Mouse (Mus musculus): ENCODE measurements around the gene Cblc. TPM values are rescaled to one million over a fixed set of nuclear protein-coding genes. Genes with fewer than 3 reads are reported as not detected.

Gene Cblc
- polyA plus RNA-seq, 1 experiment from 2014 or later: 15.2 TPM

DNA sequence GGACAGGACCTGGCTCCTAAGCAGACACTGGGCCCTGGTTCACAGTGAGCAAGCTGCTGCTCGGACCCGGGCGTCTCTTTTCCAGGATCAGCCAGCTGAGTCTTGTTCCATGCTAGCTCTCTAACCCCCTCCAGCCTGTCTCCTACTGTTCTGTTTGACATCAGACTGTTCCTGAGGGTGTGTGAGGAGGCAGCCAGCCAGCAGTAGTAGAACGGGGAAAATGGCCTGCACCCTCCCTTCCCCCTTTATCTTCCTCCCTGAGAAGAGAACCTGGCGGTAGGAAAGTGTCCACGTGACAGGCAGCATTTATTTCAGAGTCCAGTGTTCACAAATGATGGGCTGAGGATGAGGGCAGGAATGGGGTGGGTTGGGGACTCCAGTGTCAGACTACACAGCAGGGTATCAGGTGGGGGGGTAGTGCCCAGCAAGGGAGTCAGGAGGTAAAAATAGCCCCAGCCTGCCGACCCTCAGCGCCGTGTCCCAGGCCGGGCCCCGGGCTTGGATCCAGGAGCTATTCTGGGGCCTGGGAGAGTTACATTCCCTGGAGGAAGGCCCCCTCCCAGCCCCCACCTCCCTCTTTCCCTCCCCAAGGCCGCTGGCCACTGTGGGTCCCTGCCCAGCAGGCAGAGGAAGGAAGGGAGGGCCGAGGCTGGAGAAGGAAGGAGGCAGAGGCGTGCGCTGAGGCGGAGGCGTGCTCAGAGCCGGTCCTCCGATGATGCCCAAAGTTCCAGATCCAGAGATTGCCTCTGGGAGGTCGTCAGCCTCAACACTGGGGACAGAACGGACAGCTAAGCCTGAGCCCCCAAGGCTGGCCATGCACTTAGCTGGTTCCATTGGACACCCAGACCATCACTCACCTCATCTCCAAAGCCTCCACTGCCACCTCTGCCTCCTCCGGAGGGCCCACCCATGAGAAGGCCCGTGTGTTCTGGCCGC is 40.5 kb downstream of the Cblc start:
- Histone ChIP-seq H3K4me2 (no peak overlapping the region), H3K27ac (peak overlapping the region; percentile 74), H3K4me1 (peaks cover 9% of the 10 kb centered on the region), H3K4me3 (no peak overlapping the region), H3K36me3 (peaks cover 26% of the 10 kb centered on the region), H3K9me3 (no peaks in the 10 kb centered on the region), H3K9ac (no peak overlapping the region), H3K27me3 (no peaks in the 10 kb centered on the region)
- 71% methylated on average over 23 of the region's 24 CpGs for WGBS
- peak; percentile 53 for ATAC-seq (ENCODE audit: insufficient number of reproducible peaks, low FRiP score, low TSS enrichment, low read depth)

DNA sequence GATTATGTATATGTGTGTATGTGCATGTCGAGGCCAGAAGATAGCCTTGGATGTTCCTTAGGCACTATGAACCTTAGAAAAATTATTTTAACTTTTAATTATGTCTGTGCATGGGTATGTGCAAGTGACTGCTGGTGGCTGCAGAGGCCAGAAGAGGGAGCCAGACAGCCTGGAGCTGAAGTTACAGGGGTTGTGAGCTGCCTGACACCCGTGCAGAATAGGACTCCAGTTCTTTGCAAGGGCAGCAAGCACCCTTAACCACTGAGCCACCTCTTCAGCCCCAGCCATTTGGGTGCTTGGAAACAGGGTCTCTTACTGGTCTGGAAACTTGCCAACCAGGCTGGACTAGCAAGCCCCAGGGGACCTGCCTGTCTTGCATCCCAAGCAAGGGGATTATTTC is 41.6 kb downstream of the Cblc start:
- WGBS: 76% methylated on average over 2 of the region's 2 CpGs

DNA sequence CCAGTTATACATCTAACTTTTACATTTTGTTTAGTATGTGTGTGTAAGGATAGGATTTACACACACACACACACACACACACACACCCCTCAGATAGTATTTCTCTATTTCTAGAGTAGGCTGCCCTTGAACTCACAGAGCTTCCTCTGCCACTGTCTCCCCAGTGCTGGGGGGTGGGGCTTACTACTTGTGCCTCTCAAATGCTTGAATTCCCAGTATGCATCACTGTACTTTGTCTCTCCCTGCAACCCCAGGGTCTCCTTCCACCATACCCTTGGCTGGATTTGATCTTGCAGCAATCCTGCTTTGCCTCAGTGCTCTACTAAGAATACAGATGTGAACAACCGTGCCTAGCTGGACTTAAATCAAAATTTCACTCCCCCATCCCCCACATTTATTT is 42.5 kb downstream of the Cblc start:
- H3K9me3 ChIP-seq: no peaks in the 10 kb centered on the region
- H3K27ac ChIP-seq: no peak overlapping the region
- no peaks in the 10 kb centered on the region for H3K27me3 ChIP-seq
- no peak overlapping the region for H3K9ac ChIP-seq
- no peak overlapping the region for H3K4me3 ChIP-seq
- H3K4me1 ChIP-seq: peaks cover 17% of the 10 kb centered on the region
- H3K4me2 ChIP-seq: no peak overlapping the region
- ATAC-seq (ENCODE audit: insufficient number of reproducible peaks, low FRiP score, low TSS enrichment, low read depth): no peak
- 72% methylated on average over 1 of the region's 1 CpGs for WGBS
- H3K36me3 ChIP-seq: peaks cover 15% of the 10 kb centered on the region; the same call in 1 of the 2 replicates

More for the DNA sequence above, 41.6 kb downstream of the Cblc start:
- peaks cover 14% of the 10 kb centered on the region for H3K4me1 ChIP-seq
- H3K27ac ChIP-seq: no peak overlapping the region
- H3K27me3 ChIP-seq: no peaks in the 10 kb centered on the region
- H3K9me3 ChIP-seq: no peaks in the 10 kb centered on the region
- H3K36me3 ChIP-seq: peaks cover 22% of the 10 kb centered on the region
- H3K9ac ChIP-seq: no peak overlapping the region
- H3K4me3 ChIP-seq: no peak overlapping the region
- no peak for ATAC-seq (ENCODE audit: insufficient number of reproducible peaks, low FRiP score, low TSS enrichment, low read depth)
- H3K4me2 ChIP-seq: no peak overlapping the region

GRCm38 (mm10) chr7:19753587-19753986 is 43.0 kb downstream of the Cblc start:
- no peaks in the 10 kb centered on the region for H3K27me3 ChIP-seq
- no peak overlapping the region for H3K27ac ChIP-seq
- H3K9me3 ChIP-seq: no peaks in the 10 kb centered on the region
- no peak overlapping the region for H3K4me3 ChIP-seq
- peaks cover 12% of the 10 kb centered on the region; the same call in 1 of the 2 replicates for H3K36me3 ChIP-seq
- no peak for ATAC-seq (ENCODE audit: insufficient number of reproducible peaks, low FRiP score, low TSS enrichment, low read depth)
- 71% methylated on average over 7 of the region's 7 CpGs for WGBS
- no peak overlapping the region for H3K4me2 ChIP-seq
- H3K9ac ChIP-seq: no peak overlapping the region
- H3K4me1 ChIP-seq: peaks cover 18% of the 10 kb centered on the region

DNA sequence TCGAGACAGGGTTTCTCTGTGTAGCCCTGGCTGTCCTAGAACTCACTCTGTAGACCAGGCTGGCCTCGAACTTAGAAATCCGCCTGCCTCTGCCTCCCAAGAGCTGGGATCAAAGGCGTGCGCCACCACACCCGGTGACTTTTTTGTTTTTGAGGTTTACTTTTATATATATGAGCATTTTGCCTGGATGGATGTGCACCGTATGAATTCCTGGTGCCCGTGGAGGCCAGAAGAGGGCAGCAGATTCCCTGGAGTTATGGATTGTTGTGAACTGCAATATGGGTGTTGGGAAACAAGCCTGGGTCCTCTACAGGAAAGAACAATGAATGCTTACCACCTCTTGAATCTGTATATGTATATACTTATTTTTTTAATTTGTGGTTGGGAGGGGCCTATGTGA is 44.0 kb downstream of the Cblc start:
- Histone ChIP-seq H3K4me3 (no peak overlapping the region), H3K27ac (no peak overlapping the region), H3K9ac (no peak overlapping the region), H3K4me2 (no peak overlapping the region), H3K4me1 (peaks cover 27% of the 10 kb centered on the region), H3K36me3 (peaks cover 4% of the 10 kb centered on the region; the same call in 1 of the 2 replicates), H3K9me3 (no peaks in the 10 kb centered on the region), H3K27me3 (no peaks in the 10 kb centered on the region)
- no peak for ATAC-seq (ENCODE audit: insufficient number of reproducible peaks, low FRiP score, low TSS enrichment, low read depth)
- WGBS: 76% methylated on average over 8 of the region's 8 CpGs

DNA sequence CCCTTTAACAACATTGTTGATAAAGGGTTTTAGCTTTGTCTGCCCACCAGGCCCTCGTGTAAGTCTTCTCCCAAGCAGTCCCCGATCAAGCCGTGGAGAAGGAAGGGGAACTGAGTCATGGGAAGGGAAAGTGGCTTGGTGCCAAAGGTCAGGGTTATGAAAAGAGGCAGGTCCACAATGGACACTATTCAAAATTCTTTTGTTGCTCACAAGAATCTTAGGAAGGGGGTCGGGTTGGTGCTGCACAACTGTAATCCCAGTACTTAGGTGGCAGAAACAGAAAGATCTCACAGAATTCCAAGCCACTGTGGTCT is 45.6 kb downstream of the Cblc start:
- H3K36me3 ChIP-seq: no peaks in the 10 kb centered on the region
- ATAC-seq (ENCODE audit: insufficient number of reproducible peaks, low FRiP score, low TSS enrichment, low read depth): no peak
- no peaks in the 10 kb centered on the region for H3K9me3 ChIP-seq
- WGBS: 56% methylated on average over 4 of the region's 4 CpGs
- no peak overlapping the region for H3K4me2 ChIP-seq
- H3K4me3 ChIP-seq: no peak overlapping the region
- H3K4me1 ChIP-seq: peaks cover 38% of the 10 kb centered on the region
- no peaks in the 10 kb centered on the region for H3K27me3 ChIP-seq
- no peak overlapping the region for H3K27ac ChIP-seq
- no peak overlapping the region for H3K9ac ChIP-seq

DNA sequence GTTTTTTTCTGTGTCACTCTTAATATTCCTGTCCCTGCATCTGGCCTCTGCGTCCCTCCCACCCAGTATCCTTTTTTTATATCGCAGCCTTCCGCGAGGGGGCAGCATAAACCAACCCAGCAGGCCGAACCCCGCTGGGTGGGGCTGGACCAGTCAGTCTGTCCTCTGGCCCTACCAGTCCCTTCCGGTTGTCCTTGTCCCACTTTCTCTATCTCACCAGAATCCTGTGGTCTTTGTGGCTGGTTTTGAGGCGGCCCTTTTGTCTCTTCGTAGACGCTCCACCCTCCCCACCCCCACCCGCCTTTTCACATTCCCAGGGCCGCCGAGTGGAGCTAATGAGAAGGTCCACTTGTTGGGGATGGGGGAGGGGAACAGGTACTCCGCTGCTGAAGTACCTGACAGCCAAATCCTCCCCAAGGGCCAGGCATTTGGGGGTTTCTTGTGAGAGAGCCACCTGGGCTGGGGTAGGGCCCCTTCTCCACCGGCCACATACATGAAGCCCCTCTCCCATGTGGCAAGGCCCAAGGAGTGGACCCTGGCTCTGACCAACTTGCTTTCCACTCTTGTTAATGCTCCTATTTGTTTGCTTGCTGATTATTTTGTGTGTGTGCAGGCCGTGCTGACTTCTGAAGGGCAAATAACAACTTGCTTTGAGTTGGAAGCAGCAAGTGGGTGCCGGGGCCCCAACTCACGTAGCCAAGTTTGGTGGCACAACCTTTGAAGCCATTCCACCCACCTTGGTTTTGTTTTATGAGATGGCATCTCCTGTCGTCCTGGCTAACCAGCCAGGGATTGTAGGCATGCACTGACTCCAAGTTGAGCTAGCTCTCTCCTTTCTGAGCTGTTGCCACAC is 46.2 kb downstream of the Cblc start, which contains the start of gene Nectin2:
TSS of gene Nectin2 (minus strand) at position 267 of the 853 bp plus-strand sequence.
- H3K36me3 ChIP-seq: no peaks in the 10 kb centered on the region
- H3K4me3 ChIP-seq: peak within 1 kb of the TSS; percentile 76
- peaks cover 38% of the 10 kb centered on the region for H3K4me1 ChIP-seq
- H3K9ac ChIP-seq: peak within 1 kb of the TSS; percentile 79
- H3K27ac ChIP-seq: peak within 1 kb of the TSS; percentile 94
- peak; percentile 78 for ATAC-seq (ENCODE audit: insufficient number of reproducible peaks, low FRiP score, low TSS enrichment, low read depth)
- WGBS: 18% methylated on average over 19 of the region's 19 CpGs
- no peaks in the 10 kb centered on the region for H3K9me3 ChIP-seq
- peak within 1 kb of the TSS; percentile 79 for H3K4me2 ChIP-seq
- H3K27me3 ChIP-seq: no peaks in the 10 kb centered on the region

- no peaks in the 10 kb centered on the region for H3K27me3 ChIP-seq
- peaks cover 46% of the 10 kb centered on the region for H3K4me1 ChIP-seq
- peak overlapping the region; percentile 79 for H3K4me2 ChIP-seq
- no peaks in the 10 kb centered on the region for H3K36me3 ChIP-seq
- H3K27ac ChIP-seq: peak overlapping the region; percentile 94
- H3K9ac ChIP-seq: peak overlapping the region; percentile 79
- under 1% methylated on average over 45 of the region's 46 CpGs for WGBS
- H3K4me3 ChIP-seq: peak overlapping the region; percentile 76
- no peaks in the 10 kb centered on the region for H3K9me3 ChIP-seq
- peak; percentile 91 for ATAC-seq (ENCODE audit: insufficient number of reproducible peaks, low FRiP score, low TSS enrichment, low read depth)
These were observed 47.0 kb downstream of the Cblc start for GRCm38 (mm10) chr7:19749389-19750216.

- H3K9ac ChIP-seq: peak overlapping the region; percentile 79
- peak overlapping the region; percentile 79 for H3K4me2 ChIP-seq
- no peaks in the 10 kb centered on the region; the same call in 1 of the 2 replicates for H3K36me3 ChIP-seq
- H3K9me3 ChIP-seq: no peaks in the 10 kb centered on the region
- H3K4me1 ChIP-seq: peaks cover 50% of the 10 kb centered on the region
- no peak for ATAC-seq (ENCODE audit: insufficient number of reproducible peaks, low FRiP score, low TSS enrichment, low read depth)
- H3K27me3 ChIP-seq: no peaks in the 10 kb centered on the region
- peak overlapping the region; percentile 94 for H3K27ac ChIP-seq
- WGBS: under 1% methylated on average over 32 of the region's 32 CpGs
- peak overlapping the region; percentile 76 for H3K4me3 ChIP-seq
These were observed 48.1 kb downstream of the Cblc start for GRCm38 (mm10) chr7:19748219-19749195.

DNA sequence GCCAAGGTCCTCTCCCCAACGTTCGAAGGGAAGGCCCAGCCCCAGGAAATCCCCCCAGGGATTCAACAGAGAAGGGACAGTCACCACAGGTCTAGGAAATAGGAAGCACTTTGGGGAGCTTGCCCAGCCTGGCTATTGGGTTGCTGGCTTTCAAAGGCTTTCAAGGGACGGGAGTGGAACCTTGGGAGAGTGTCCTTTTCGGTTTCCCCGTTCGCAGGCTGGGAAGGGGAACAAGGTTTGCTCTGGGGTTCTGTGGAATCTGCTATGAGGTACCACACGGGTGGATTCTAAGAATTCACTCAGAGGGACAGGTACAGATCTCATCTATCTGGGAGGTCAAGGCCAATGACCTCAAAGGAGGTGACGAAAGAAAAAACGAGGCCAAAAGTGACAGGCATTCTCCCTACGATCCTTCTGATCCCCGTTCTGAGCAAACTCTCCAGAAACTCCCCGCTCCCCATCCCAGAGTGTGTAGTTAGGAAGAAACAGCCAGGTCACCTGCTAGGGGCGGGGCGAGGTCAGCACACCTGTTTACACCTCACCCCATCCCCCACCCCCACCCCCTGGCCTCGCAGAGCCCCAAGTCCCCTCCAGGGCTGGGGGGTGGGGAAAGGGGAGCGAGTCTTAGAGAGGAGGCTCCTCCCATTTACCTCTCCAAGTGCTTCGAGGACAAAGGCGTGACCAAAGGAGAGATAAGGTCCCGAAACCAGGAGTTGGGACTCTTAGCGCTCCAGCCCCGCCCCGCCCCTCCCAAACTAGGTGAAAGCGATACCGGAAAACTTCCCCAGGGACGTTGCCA is 49.0 kb downstream of the Cblc start:
- peak overlapping the region; percentile 94 for H3K27ac ChIP-seq
- peak overlapping the region; percentile 79 for H3K4me2 ChIP-seq
- H3K4me1 ChIP-seq: peaks cover 50% of the 10 kb centered on the region
- ATAC-seq (ENCODE audit: insufficient number of reproducible peaks, low FRiP score, low TSS enrichment, low read depth): no peak
- 7% methylated on average over 25 of the region's 25 CpGs for WGBS
- H3K27me3 ChIP-seq: no peaks in the 10 kb centered on the region
- H3K9ac ChIP-seq: no peak overlapping the region
- no peaks in the 10 kb centered on the region for H3K9me3 ChIP-seq
- H3K36me3 ChIP-seq: no peaks in the 10 kb centered on the region; the same call in 1 of the 2 replicates
- H3K4me3 ChIP-seq: peak overlapping the region; percentile 76
